Mouse (Mus musculus) layer of hippocampus, adult 9-10 months (tissue): Measurements from ENCODE around the gene Pygm.

ENCODE experiments used
- DNase-seq: peaks from one replicate; pipeline ENCODE4 v3.0.0; 2022; ENCODE audit warnings: low spot score

Pygm gene

GRCm38 (mm10) chr19:6352107-6352505, 32.1 kb upstream of the Pygm start:
- no peak for DNase-seq

DNA sequence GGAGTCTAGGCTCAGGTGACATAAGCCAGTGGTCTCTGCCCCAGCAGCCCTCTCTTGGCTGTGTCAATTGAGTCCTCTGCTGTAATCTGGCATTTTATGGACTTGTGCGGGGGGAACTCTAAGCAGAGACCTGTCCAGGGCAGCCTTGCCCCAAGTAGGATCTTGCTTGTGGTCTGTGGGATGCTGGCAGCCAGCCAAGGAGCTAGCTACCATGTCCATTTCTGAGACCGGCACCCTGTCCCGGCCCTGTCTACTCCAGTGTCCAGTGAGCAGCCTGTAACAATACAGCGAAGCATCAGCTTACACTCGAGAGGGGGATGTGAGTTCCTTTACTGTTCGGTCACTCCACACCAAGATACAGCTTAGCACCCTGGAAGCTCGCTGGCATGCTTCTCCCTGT, 30.2 kb upstream of the Pygm start:
- DNase-seq: no peak

DNA sequence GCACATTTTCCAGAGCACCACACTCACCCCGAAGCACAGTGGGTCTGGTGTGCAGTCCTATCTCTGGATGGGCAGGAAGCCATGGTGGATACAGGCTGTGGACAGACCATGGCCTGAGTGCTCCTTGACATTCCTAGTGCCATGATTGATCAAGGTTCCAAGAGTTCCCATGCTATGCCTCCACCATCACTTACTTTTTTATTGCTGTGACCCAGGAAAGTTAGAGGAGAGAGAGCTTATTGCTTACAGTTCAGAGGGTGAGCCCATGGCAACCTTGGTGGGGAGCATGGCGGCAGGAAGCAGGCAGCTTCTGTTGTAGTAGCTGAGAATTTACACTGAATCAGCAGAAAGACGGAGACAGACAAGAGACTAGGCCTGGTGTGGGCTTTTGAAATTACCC, 22.9 kb upstream of the Pygm start:
- DNase-seq: no peak

GRCm38 (mm10) chr19:6363091-6363410, 21.1 kb upstream of the Pygm start:
- no peak for DNase-seq

GRCm38 (mm10) chr19:6363411-6364240, 20.6 kb upstream of the Pygm start, which contains the start of gene Sf1:
TSS of gene Sf1 (plus strand) at chr19:6363690.
- DNase-seq: peak; percentile 97

- DNase-seq: peak; percentile 76
Observed at GRCm38 (mm10) chr19:6364317-6364725, 19.9 kb upstream of the Pygm start.

GRCm38 (mm10) chr19:6364842-6365241, 19.4 kb upstream of the Pygm start:
- no peak for DNase-seq

DNA sequence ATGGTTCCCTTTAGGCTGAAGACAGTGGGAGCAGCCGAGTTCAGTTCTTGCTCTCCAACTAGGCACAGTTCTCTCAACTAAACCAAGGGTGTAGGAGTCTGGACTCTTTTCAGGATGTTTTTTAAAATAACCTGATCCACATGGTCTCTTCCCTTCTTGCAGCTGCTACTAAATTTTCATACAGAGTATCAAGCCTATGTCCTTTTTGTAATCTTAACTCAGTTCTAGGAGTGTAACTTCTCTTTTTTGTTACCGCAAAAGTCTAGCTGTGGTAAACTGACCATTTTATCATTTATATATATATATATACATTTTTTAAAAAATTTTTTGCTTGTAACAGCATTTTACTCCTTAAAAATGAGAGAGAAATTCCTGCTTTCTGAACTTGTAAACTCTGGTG, 14.0 kb upstream of the Pygm start:
- no peak for DNase-seq

- no peak for DNase-seq
Observed at GRCm38 (mm10) chr19:6372433-6372832, 11.8 kb upstream of the Pygm start.

- DNase-seq: peak; percentile 43
Observed at GRCm38 (mm10) chr19:6373539-6374400, 10.4 kb upstream of the Pygm start.

GRCm38 (mm10) chr19:6374571-6374970, 9.6 kb upstream of the Pygm start:
- no peak for DNase-seq

DNA sequence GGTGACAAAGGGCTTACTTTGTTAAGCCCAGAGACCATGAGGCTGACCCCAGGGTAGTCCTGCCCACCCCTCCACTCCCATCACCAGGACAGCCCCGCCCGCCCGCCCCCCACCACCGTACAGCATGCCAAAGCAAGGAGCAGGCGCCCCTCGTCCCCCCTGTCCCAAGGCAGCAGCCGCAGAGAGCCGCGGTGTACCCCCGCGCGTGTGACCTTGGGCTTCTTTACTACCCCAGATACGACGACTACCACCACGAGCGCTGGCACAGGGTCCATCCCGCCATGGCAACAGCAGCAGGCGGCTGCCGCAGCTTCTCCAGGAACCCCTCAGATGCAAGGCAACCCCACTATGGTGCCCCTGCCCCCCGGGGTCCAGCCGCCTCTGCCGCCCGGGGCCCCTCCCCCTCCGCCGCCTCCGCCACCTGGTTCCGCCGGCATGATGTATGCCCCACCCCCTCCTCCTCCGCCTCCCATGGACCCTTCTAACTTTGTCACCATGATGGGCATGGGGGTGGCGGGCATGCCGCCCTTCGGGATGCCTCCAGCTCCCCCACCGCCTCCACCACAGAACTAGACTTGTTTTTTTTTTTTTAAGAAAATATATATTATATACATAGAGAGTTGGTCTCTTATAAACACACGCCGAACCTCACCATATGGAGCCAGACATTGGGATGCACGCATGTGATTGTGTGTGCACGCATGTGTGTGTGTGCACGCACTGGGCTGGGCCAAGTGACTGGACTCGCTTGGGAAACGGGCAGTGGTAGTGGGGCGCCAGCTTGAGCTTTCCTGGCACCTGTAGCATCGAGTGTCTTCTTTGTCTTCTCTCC, 8.6 kb upstream of the Pygm start:
- no peak for DNase-seq

DNA sequence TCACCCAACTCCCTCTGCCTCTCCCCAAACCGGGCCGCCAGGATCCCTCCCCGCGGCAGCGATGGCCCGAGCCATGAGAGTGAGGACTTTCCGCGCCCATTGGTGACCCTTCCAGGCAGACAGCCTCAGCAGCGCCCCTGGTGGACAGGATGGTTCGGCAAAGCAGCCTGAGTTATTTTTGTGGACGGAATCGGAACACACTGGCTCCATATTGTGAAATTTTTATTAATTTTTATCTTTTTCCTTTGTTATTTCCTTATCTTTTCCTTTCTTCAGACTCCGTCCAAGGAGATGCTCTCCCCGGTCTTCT, 8.0 kb upstream of the Pygm start:
- no peak for DNase-seq

- no peak for DNase-seq
Observed at GRCm38 (mm10) chr19:6376643-6377042, 7.6 kb upstream of the Pygm start.

GRCm38 (mm10) chr19:6377327-6378040, 6.7 kb upstream of the Pygm start:
- DNase-seq: no peak

- DNase-seq: no peak
Observed at GRCm38 (mm10) chr19:6380411-6381166, 3.6 kb upstream of the Pygm start.

DNA sequence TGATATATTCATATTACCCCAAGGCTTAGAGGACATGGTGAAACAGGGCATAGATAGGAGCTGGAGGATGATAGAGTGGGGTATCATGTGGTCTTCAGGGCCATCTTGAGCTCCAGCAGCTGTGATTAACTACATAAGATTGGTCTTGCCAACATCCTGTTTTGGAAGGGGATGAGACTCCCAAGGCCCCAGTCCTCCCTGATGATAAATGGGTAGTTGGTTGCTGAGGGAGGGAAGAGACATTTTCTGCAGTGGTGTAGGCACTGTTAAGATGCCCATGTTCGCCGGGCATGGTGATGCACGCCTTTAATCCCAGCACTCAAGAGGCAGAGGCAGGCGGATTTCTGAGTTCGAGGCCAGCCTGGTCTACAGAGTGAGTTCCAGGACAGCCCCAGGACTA, 3.0 kb upstream of the Pygm start:
- DNase-seq: no peak

DNA sequence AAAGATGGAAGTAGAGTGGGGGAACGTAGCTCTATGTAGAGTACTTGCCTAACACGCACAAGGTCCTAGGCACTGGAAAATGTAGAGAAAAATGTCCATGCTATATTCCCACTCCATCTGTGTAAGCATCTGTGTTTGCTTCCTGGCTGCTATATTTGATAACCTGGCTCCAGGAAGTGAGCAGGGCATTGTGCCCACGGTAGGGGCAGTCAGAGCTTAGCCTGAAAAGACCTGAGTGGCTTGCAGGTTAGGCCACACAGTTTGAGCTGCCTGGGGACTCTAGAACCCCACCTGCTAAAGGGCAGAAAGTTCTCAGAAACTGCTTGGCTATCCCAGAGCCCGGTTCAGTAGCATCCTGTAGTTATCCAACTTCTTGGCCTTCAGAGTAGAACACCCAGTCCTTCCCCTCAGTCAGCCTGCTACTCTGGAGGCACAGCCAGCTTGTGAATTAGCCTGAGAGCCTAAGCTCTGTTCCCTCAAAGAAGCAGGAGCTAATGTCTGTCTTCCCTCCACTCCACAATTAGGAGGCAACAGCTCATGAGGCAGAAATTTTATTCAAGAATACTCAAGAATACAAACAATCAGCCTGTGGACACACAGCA, 1.8 kb upstream of the Pygm start:
- no peak for DNase-seq

DNA sequence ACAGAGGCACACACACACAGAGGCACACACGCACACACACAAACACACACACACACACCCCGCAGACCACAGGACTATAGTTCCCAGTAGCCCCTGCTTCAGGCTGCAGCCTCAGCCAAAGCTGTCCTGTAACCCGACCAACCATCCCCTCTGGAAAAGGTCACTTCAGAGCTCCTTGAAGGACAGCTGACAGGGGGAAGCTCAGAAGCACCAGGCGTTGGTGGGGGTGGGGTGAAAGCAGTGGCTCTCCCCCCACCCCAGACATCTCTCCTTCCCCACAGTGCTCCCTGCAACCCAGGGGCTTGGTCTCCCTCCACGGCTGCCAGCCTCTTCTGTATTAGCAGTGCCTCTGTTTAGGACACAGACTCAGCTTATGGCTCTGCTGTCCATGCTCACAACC, 729 bp upstream of the Pygm start:
- no peak for DNase-seq

- no peak for DNase-seq
Observed at GRCm38 (mm10) chr19:6384954-6385353, 755 bp downstream of the Pygm start.

DNA sequence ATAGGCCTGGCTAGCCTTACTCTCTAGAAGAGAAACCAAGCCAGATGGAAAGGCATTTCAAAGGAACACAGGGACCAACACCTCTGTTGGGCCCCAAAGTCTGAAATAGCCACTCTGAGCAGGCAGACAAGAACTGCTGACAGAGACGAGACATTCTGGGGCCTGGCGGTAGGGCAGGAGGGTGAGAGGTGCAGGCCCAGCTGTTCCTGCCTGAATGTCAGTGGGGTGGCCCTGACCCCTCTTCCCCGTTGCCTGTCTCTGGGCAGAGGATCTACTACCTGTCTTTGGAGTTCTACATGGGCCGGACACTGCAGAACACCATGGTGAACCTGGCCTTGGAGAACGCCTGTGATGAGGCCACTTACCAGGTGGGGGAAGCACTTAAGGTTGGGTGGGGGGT, 1.2 kb downstream of the Pygm start:
- DNase-seq: no peak
